Mouse (Mus musculus): ENCODE measurements around the gene Fktn. TPM values are rescaled to one million over a fixed set of nuclear protein-coding genes. Genes with fewer than 3 reads are reported as not detected.

Fktn gene
- polyA plus RNA-seq (2017; shearing (Covaris generic)) = 1 to 10 TPM; 3.5 to 3.9 TPM

DNA sequence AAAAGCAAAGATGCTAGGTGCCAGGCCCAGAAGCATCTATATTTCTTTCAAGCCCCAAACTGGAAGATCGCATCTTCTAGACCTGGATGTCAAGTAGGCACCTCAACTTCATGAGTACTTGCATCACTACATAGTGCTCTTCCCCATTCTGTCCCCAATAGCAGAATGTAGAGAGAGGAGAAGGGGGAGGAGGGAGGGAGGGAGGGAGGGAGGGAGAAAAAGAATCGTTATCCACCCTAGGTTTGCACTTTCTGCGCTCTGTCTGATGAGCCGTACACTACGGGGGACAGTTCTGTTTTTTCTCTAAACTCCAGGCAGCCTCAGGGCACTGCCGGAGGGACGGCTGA is at the start of gene Fktn:
Gene Fktn, plus strand, starts transcription at position 295 of the 347 bp plus-strand sequence.

DNA sequence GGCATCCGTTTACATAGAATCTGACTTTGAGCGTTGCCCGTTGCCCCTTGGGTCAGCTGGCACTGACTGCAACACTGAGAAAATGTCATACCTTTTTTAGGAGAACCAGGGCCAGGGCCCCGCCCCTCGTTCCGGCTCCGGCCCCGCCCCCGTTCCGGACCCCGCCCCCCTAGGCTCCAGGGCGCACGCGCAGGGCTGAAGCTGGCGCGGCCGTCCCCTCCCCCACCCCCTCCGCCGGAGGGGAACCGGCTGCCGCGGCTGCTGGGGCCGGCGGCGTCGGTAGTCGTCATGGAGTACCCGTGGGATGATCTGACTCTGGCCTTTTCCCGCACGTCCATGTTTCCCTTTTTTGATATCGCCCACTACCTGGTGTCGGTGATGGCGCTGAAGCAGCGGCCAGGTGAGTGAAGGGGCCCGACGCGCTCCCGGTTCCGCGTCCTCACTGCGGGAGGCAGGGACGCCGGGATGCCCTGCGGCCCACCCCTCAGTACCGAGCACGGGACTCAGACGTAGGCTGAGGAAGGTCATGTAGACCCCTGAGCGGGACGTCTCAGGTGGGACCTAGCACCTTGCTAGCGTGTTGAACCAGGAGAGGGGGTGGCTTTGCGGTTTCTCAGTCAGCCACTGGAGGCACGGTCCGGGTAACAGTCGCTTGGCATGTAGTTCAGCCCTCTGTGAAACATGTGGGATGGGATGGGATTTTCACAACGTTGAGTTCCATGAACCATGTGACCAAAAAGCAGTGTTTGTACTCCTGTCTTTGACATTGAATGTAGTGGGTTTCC is 112.2 kb downstream of the Fktn start, which contains the start of gene Tmem38b:
Gene Tmem38b, plus strand, starts transcription at position 225 of the 785 bp plus-strand sequence.

Other genes starting within 250 kb of the Fktn start
- 10 to 100 TPM in 1 of 2 experiments, 1 to 10 TPM in 1; 1.6 to 11.6 TPM for gene Fsd1l, start 82.5 kb upstream of the Fktn start, polyA plus RNA-seq (2017; shearing (Covaris generic))
- not detected for gene Tal2, start 65.7 kb downstream of the Fktn start, polyA plus RNA-seq (2017; shearing (Covaris generic))
- 10 to 100 TPM in 1 of 2 experiments, 1 to 10 TPM in 1; 6.5 to 10.3 TPM for gene Tmem38b, start 112.0 kb downstream of the Fktn start, polyA plus RNA-seq (2017; shearing (Covaris generic))

Data from activated CD4-positive, CD25-positive, alpha-beta regulatory T cell (primary cell).